Mouse (Mus musculus) testis, adult 2 months (tissue): ENCODE data around the gene Apoc4.

Experiments used
- CTCF ChIP-seq: fragments of 200-500 bp; IDR thresholded peaks from 2 replicates; pipeline ENCODE4 v1.5.1; 2012; ENCODE audit warnings: low read depth, mild to moderate bottlenecking, inconsistent platforms, low read length, moderate library complexity; ENCODE audit not compliant: control insufficient read depth, insufficient read depth, insufficient replicate concordance
- POLR2A ChIP-seq: fragments of 200-500 bp; IDR thresholded peaks from 2 replicates; pipeline ENCODE4 v1.6.1; 2012; ENCODE audit warnings: low read depth, mild to moderate bottlenecking, inconsistent platforms, low read length, moderate library complexity; ENCODE audit not compliant: control insufficient read depth

GRCm38 (mm10) chr7:19651063-19651786 is 30.1 kb downstream of the Apoc4 start:
- TF ChIP-seq POLR2A, result no peak
- no peak for TF ChIP-seq CTCF
